Mouse (Mus musculus) right cerebral cortex, adult 18-20 months (tissue): ENCODE results near the gene Xaf1.
A peak's percentile ranks its signal among the peaks of the same experiment; 100 is the strongest.
"Not testable (repeated sequence)": the region's sequence is repeated elsewhere in the genome, so short reads cannot be mapped to it uniquely, and the experiment has no call there.

Source experiments
- DNase-seq: peaks from one replicate; pipeline ENCODE4 v3.0.0; 2022; ENCODE audit warnings: mixed read lengths

The Xaf1 gene

DNA sequence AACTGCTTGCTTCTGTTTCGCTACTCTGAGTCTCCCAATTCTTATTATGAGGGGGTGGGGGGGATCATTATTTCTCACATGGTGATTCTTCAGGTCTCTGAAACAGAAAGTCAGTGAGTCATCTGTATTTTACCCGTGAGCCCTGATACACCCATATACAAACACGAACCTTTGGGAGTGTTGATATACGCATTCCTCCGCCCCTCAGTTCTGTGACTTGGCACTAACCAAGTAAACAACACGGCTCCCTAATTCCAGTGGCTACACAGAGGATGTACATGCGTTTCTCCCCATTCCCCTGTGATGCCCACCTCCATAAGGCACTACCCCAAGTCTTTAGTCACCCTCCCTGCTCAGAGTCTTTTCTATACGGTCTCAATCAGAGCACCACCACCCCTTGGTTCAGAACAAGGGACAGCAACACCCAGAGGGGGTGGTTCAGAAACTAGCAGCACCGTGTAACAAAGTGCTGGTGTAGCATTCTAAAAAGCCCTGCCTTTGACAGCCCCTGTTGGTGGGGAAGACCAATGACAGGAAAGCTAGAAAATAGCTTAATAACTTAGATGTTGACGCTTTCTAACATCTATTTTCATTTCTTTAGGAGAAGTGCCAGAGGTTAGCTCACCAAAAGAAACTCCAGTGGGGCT, 10.0 kb downstream of the Xaf1 start:
- DNase-seq, result no peak

DNA sequence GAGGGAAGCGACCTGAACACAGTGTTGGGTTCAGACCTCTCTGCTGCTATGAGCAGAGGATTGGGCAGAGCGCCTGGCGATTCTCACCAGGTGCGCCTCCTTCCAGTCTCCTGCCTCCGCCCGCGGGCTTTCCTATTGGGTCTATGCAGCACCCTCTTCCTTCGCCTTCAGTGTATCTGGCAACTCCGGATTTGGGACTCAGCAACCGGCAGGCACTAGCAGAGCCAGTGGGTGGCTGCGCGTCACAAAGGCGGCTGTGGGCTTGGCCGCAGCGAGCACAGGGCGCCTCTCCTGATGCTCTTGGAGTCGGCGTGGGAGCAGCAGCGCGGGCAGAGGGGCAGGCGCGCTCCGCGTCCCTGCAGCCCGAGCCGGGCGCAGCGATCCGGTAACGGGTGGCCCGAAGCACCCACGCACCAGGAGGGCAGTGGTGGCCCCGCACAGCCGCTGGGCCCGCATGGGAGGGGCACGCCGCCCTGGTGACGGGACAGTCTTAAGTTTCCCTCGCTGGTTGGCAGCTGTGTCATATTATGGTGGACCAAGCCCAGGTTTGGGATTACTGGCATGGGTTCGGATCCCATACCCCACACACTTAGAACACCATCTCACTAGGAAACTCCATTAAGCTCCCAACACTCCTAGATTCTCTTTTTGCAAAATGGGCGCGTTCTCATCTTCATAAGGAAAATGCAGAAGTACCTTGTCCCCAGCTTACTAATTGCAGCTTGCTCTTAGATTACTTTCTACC, 12.9 kb downstream of the Xaf1 start, which contains the start of gene Fbxo39:
Gene Fbxo39, plus strand, starts transcription at position 294 of the 745 bp plus-strand sequence.
- peak; percentile 72 for DNase-seq

DNA sequence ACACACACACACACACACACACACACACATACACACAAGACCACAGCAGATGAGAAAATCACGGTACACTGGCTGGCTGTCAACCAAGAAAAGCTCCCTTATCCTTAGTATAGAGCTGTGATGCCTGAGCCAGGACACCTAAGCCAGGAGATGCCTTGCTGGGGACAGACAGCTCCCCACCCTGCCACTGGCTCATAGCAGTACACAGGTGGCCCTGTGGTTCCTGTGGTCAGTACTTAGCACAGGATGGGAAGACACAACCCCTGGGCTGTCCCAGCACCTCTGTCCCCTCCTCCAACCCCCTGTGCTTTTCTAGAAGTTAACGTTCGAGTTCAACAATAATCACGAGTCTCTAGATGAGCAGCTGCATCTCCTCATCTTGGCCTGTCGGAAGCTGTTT, 16.6 kb downstream of the Xaf1 start:
- no peak for DNase-seq

DNA sequence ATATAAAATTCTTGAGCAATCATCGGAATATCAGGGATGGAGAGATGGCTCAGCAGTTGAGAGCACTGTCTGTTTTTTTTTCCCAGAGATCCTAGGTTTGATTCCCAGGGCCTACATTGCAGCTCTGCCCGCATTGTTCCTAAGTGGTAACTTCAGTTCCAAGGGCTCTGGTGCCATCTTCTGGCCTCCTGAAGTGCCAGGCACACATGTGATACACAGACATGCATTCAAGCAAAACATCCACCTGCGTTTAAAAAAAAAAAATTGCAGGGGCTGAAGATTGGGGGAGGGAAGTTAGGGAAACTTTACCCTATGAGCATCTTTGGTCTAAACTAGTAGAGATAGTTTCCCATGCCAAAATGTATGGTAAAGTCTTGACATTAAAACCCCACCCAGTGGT, 23.0 kb downstream of the Xaf1 start:
- no peak for DNase-seq

DNA sequence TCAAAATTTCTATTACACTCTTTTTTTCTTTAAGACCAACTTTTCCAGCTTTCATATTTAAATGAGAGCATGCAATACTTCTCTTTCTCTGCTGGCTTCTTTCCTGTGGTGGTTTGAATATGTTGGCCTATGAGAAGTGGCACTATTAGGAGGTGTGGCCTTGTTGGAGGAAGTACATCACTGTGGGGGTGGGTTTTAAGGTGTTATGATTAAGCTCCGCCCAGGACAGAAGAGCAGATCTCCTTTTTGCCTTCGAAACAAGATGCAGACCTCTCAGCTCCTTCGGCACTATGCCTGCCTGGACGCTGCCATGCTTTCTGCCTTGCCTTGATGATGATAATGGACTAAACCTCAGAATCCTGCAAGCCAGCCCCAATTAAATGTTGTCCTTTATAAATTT, 24.3 kb downstream of the Xaf1 start:
- DNase-seq, result no peak

DNA sequence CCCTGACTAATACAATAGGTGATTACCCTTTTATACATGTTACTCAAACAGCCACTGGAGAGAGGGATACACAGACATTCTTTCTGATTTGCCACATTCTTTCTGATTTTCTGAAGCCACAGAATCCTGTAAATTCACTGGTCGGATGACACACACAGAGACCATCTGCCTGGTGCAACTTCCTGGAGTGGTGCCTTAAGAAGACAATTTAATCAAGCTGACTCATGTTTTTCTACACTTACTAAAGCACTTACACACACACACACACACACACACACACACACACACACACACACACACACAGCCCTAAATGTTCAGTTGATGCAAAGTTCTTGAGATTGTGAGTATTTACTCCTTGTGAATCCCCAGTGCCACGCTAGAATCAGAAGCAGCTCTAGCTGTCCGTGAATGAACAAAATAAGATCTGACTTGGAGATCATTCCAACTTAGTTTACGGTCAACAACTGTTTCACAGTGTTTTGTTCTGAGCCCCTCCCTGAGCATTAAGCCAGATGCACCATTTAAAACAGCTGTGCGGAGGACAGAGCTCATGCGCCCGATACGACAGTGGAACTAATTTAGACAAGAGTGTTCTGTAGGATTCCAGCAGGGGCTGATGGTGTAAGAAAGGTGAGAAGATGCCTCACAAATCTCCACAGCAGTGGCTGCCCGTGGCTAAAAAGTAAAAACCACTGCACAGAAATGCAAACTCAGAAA, 31.7 kb downstream of the Xaf1 start:
- peak; percentile 70 for DNase-seq

DNA sequence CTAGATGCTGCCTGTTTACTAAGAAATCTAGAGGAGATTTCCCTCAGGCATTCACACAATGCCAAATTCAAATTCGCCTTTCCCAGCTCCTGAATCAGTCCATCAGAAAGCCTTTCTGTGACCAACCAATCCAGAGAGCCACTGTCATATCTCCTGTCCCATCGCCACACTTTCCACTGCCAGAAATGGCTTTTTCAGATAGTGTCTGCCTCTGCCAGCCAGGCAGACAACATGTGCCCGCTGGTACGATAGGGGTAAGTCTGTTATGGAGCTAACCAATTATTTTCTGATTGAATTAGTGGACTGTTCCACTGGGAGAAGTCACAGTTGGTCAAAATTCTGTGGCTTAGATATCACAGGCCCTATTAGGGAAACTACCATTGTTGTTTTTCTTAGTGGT, 33.2 kb downstream of the Xaf1 start:
- DNase-seq, result no peak

DNA sequence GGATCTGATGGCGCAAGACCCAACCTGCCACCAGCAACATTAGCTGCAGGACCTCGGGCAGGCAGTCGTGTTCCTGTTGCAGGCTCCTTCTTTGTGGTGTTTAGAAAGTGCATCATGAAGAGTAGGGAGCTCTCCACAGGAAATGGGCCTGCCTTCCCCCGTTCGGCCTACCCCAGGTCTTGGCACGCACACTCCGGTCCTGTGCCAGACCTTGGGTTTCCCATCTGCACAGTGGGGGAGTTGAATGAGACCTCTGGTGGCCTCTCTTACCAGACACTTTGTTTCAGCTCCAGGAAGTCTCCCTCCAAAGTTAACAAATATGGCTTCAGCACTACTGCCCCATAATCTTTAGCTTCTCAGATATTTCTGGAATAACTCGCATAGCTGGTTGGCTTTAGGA, 35.3 kb downstream of the Xaf1 start:
- no peak for DNase-seq

DNA sequence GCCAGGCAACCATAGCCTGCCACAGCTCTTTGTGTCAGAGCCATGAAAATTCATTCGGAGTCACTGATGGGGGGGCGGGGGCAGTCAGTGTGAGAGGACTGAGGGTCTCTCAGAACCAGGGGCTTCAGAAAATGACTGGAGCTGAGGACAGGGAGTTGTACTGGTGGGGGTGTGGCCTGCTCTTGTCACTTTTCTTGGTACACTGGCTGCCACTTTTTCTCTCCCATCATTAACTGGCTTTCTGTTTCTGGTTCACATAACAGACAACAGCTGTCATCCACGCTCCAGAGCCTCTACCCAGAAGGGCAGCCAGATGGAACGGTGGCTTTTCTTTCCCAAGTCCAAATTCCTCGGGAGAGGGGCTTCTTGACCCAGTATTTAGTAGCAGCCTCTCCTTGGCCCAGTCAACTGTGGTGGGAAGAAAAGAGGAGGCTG, 37.0 kb downstream of the Xaf1 start:
- no peak for DNase-seq

DNA sequence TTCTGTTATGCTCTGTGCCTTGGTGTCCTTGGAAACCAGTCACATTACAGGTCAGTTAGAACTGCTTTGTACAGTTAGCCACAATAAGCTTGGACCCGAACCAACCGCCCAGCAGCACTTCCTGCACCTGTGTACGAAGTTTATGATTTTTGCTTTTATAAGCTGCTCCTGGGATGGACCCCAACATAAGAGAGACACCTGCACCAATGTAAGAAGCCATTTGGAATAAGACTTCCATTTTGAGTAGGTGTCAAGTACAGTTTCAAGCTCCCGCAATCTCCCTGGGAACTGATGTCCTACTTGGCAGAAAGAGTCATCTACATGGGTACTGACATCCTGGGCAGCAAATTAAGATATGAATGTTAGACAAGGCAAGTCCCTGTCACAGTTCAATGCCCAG, 38.3 kb downstream of the Xaf1 start:
- DNase-seq, result no peak

DNA sequence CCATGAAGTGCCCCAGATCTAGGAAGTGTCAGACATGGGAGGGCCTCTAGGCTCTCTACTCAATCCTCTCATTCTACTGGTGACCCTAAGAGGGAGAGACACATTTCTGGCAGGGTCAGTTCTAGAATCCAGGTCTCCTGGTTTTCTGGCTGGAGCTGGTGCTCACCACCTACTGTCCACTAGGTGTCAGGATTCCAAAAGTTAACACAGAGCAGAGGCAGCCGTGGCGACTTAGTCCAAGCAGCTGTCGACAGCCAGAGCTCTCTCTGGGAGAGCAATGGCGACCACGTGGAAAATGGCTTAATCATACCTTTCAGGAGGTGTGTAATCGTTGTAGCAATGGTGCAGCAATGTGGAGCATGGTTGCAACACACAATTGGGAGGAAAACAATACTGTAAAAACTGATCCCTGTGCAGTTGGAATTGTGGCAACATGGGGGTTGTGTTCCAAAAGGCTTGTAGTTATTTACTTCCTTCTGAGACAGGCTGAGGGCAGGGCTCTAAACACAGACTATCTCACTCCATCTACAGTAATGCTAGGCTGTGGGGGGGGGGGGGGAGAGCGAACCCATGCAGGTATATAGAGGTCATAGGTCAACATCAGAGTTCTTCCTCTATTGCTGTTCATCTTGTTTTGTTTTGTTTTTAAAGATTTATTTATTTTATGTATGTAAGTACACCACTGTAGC, 41.3 kb downstream of the Xaf1 start:
- DNase-seq, result peak; percentile 70

DNA sequence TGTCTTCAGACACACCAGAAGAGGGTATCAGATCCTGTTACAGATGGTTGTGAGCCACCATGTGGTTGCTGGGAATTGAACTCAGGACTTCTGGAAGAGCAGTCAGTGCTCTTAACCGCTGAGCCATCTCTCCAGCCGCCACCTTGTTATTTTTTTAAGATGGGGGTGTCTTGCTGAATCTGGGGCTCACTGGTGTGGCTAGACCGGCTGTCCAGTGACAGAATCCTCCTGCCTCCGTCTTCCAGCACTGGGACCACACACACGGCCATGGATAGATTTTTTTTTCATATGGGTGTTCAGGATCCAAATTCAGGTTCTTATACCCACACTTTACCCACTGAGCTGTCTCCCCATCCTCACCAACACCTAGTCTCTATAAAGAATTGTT, 41.8 kb downstream of the Xaf1 start:
- not testable (repeated sequence) for DNase-seq

DNA sequence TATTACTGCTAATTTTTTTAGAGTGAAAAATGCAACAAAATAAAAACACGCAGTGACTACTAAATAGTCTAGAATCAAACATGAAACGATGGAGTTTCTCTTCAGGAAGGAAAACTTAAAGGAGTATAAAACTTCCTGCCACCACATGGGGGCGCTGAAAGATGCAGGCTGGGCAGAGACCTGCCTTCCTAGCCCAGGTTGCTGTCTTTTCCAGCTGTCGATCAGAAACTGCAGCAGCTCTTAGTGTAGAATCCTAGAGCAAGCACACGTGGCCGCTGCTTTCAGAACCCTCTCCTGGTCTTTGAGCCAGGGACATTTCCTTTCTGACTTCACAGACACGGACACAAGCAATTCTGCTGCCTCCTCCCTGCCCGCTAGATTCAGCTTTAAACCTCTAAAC, 42.5 kb downstream of the Xaf1 start:
- DNase-seq, result peak; percentile 53

DNA sequence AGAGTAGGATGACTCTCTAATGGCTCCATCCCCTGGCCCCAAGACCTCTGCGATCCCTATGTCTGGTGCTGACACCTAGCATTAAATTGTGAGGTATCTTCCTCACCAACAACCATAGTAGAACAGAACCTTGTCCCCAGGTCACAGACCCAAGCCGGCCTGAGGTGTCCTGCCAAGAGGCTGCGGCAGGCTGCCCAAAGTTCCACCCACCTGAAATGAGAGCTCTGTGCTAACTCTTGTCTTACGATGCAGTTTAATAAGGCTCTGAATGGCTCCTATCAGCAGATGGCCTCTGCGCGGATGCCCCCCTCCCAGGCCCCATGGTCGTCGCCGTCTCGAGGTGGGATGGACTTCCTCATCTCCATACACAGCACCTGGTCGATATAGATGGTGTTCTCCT, 43.1 kb downstream of the Xaf1 start:
- DNase-seq, result no peak

DNA sequence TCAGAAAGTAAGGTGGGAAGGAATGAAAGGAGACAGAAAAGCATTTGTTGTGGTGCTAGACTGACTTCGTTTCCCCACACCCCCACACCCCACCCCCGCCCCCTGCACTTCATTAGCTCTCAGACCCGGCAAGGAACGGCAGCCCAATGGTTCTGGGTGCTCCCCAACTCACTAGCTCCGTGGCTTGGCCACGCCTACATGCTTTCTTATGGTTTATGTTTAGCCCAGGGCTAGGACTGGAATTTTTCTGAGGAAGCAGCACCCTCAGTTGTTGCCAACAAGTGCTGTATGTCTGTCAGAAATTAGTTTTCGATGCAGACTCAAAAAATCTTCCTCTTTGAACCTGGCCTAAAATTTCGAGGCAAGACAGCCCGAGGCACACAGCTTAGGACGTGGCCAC, 47.1 kb downstream of the Xaf1 start:
- DNase-seq, result peak; percentile 44

DNA sequence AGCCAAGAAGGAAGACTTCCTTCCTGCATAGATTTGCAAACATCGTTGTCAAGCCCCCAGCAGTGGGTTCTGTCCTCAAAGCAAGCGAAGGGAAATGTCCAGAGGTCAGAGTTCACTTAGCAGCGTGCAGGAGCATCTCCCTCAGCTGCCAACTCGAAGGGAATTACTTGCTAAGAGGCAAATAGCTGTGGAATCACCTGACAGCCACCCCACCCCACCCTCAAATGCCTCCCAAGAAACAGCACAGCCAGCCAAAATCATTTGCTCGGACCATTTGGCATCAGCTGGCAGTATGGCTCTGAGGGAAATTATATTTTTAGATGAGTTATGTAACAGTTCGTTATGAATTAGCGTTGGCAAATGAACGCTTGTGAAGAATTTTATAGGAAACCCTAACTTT, 47.6 kb downstream of the Xaf1 start:
- DNase-seq, result peak; percentile 45

DNA sequence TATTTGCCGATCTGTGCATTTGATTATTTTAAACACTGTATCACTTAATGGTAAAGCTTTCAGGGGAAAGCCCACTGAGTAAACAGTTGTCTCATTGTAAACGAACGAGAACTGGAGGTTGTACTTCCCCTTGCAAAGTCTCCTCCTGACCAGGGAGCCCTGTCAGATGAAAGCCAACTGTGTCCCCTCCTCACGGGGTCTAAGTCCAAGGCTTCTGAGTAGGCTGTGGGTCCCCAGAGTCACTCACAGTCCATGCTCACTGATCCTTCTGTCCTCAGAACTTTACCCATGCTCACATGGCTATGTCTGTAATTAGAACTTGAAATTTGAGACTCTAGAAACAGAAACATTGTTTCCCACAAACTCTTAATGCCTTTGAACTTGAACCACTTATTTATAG, 48.2 kb downstream of the Xaf1 start:
- DNase-seq, result no peak

DNA sequence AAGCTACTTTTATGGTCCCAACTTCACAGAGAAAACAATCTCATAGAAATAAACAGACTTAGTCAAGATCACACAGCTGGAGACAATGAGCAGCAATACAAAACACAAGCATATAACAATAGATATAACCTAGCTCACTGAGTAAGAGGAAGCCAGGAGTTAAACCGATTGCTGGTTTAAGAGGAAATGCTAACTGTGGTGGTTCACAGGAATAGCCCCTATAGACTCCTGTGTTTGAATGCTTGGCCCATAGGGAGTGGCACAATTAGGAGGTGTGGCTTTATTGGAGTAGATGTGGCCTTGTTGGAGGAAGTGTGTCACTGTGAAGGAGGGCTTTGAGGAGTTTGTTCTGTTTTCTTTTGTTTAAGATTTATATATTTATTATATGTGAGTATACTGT, 50.8 kb downstream of the Xaf1 start:
- DNase-seq, result no peak

DNA sequence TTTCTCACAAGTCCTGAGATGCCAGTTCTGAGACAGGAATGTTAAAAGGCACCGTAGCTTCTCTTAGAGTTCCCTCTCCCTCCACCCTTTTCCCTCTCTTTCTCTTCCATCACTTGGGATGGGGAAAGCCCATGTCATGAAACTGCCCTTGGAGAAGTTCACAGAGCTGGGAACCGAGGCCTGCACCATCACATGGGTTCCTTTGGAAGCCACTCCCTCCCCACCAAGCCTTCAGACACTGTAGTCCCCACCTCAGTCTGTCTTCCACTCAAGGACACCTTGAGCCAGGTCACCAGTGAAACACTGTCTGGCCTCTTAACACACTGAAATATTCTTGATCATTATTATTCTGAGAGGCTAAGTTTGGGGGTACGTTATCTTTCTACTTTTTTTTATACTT, 51.8 kb downstream of the Xaf1 start:
- DNase-seq, result no peak

DNA sequence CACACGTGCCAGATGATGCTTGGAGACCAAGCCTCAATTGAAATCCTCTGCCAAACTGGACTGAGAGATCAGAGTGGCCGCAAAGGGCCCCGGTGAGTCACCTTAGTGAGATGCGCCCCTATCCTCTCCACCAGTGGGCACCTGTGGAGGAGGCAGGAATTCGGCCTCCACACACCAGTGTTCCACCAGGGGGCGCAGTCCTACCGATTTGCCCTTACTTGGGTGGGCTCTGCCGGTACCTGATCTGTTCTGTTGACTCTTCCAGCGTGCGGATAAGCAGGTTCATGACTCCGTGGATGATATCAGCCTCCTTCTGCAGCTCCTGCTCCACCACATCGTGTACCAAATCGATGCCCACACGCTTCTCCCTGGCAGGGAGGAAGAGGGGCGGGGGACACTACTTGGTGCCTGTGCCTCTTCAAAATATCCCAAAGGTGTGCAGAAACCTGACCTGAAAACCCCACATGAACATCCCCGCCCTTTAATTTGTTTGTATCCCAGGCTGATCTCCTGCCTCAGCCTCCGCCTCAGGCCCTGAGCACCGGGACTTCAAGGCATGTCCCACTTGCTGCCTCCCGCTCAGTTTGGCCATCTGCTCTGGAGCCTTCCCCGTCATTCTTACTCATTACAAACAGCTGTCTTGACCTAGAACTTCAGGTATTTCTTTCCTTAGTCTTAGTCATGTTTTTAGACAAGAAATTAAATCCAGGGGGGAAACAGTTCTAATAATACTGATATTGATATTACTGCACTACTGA, 53.7 kb downstream of the Xaf1 start:
- DNase-seq, result peak; percentile 42

DNA sequence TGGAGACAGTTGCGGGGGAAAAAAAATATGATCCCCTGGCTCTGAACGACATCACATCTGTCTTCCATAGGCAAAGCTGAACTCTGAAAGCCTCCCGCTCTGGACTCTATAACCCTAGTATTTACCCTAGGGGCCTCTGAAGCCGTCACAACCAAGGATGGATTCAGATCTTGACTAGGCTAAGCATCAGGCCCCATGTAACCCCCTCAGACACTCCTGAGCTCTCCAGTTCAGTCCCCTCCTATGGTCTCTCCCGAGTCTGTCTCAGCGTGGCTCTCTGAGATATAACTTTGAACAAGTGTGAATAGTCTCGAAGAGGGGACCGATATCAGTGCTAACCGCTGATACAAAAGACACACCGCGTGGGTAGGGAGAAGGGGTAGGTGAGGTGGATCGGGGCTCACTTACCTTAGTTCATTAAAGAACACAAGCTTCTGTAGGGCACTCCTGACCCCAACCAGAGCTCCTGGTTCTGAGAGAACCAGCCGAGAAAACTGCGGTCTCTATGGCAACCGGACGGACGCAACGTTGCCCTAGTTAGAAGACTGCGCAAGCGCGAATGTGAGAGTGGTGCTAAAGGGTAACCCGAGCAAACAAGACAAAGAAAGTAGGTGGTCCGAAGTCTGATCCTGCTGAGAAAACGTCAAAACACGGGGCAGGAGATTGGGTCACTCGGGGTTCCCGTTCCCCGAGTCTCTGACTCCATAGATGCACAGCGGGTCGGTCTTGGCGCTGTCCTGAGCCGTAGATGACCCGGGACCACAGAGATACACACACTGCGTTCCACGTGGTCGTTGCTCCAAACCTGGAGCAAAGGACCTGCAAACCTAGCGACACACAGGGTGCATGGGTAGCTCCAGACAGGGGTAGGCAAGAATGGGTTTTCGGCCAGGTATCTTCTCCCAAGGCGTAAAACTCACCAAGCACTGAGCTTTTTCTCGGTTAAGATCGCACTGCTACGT, 60.2 kb downstream of the Xaf1 start:
- peak; percentile 80 for DNase-seq
